Mouse (Mus musculus) olfactory bulb, adult 2 months (tissue): ENCODE data around the gene Napepld. TPM values are rescaled to one million over a fixed set of nuclear protein-coding genes. Genes with fewer than 3 reads are reported as not detected.
A peak's percentile ranks its signal among the peaks of the same experiment; 100 is the strongest.

Experiments used
- H3K27ac ChIP-seq: fragments of 200-500 bp; 2 replicates; pipeline ENCODE4 v1.5.1; 2012; ENCODE audit warnings: low read depth, low read length; ENCODE audit not compliant: insufficient read depth
- H3K4me1 ChIP-seq: fragments of 200-500 bp; 2 replicates; pipeline ENCODE4 v1.6.1; 2012; ENCODE audit warnings: low read length; ENCODE audit not compliant: control insufficient read depth, insufficient read depth
- H3K4me3 ChIP-seq: fragments of 200-500 bp; 2 replicates; pipeline ENCODE4 v1.5.1; 2012; ENCODE audit warnings: mild to moderate bottlenecking, low read depth, low read length, moderate library complexity; ENCODE audit not compliant: insufficient read depth
- CTCF ChIP-seq: fragments of 200-500 bp; IDR thresholded peaks from 2 replicates; pipeline ENCODE4 v1.5.1; 2012; ENCODE audit warnings: low read depth, mild to moderate bottlenecking, low read length, moderate library complexity; ENCODE audit not compliant: insufficient read depth
- POLR2A ChIP-seq: fragments of 200-500 bp; IDR thresholded peaks from 2 replicates; pipeline ENCODE4 v1.6.1; 2012; ENCODE audit warnings: mild to moderate bottlenecking, low read depth, low read length, moderate library complexity; ENCODE audit not compliant: insufficient read depth
- WGBS: fragments of 180-500 bp; shearing (Covaris S2); methylation state at CpG from one replicate; pipeline ENCODE4 v1.1.7; 2018; 5-methylcytosine and 5-hydroxymethylcytosine counted together
- polyA plus RNA-seq: library from polyadenylated mRNA; stranded (reverse); fragments of >200 nt; gene quantifications from 2 replicates; pipeline ENCODE4 v1.2.4, GENCODE M21; 2012; ENCODE audit warnings: low replicate concordance; ENCODE audit not compliant: missing spikeins, insufficient read depth, insufficient read length

Gene Napepld
- not detected in 2 replicates for polyA plus RNA-seq

- under 1% methylated on average over 40 of the region's 59 CpGs for WGBS
- TF ChIP-seq CTCF (no peak), POLR2A (peak; percentile 98)
- Histone ChIP-seq H3K4me1 (no peaks in the 10 kb centered on the region), H3K4me3 (peak within 1 kb of the TSS; percentile 84), H3K27ac (peak within 1 kb of the TSS; percentile 99)
Measured at GRCm38 (mm10) chr5:21701351-21702008, at the start of gene Napepld. Napepld (minus strand) TSS chr5:21701396.

- WGBS = 92% methylated on average over 8 of the region's 8 CpGs
- Histone ChIP-seq H3K27ac (no peak overlapping the region), H3K4me3 (no peak overlapping the region), H3K4me1 (no peaks in the 10 kb centered on the region)
- TF ChIP-seq CTCF = no peak
- TF ChIP-seq POLR2A = no peak
Measured at GRCm38 (mm10) chr5:21745966-21746365, 44.8 kb upstream of the Napepld start.

GRCm38 (mm10) chr5:21744651-21745050, 43.5 kb upstream of the Napepld start:
- H3K4me3 ChIP-seq = no peak overlapping the region
- H3K4me1 ChIP-seq = no peaks in the 10 kb centered on the region
- TF ChIP-seq POLR2A (no peak), CTCF (no peak)
- no peak overlapping the region for H3K27ac ChIP-seq

GRCm38 (mm10) chr5:21743606-21744005, 42.4 kb upstream of the Napepld start:
- no peak for TF ChIP-seq POLR2A
- H3K4me3 ChIP-seq = no peak overlapping the region
- H3K4me1 ChIP-seq = no peaks in the 10 kb centered on the region
- H3K27ac ChIP-seq = no peak overlapping the region
- WGBS = 96% methylated on average over 10 of the region's 10 CpGs

GRCm38 (mm10) chr5:21739881-21740280, 38.7 kb upstream of the Napepld start:
- H3K27ac ChIP-seq = no peak overlapping the region
- H3K4me3 ChIP-seq = no peak overlapping the region
- H3K4me1 ChIP-seq = 0 out of 2 replicates have a peak, but pooled peaks cover 2% of the 10 kb centered on the region
- WGBS = 87% methylated on average over 13 of the region's 13 CpGs
- no peak for TF ChIP-seq POLR2A
- no peak for TF ChIP-seq CTCF

- H3K27ac ChIP-seq = no peak overlapping the region
- H3K4me3 ChIP-seq = no peak overlapping the region
- TF ChIP-seq POLR2A (no peak), CTCF (no peak)
- 0 out of 2 replicates have a peak, but pooled peaks cover 3% of the 10 kb centered on the region for H3K4me1 ChIP-seq
- 88% methylated on average over 11 of the region's 11 CpGs for WGBS
Measured at GRCm38 (mm10) chr5:21739120-21739519, 37.9 kb upstream of the Napepld start.

- Histone ChIP-seq H3K27ac (no peak overlapping the region), H3K4me1 (peaks cover 7% of the 10 kb centered on the region; the same call in 1 of the 2 replicates), H3K4me3 (peak overlapping the region; percentile 95)
- WGBS = 17% methylated on average over 10 of the region's 10 CpGs
- TF ChIP-seq POLR2A (no peak), CTCF (no peak)
Measured at GRCm38 (mm10) chr5:21737620-21738019, 36.4 kb upstream of the Napepld start.

- H3K4me1 ChIP-seq = peaks cover 7% of the 10 kb centered on the region; the same call in 1 of the 2 replicates
- under 1% methylated on average over 42 of the region's 42 CpGs for WGBS
- no peak within 1 kb of the TSS for H3K27ac ChIP-seq
- TF ChIP-seq POLR2A (peak; percentile 58; the same call in 1 of the 2 replicates), CTCF (peak; percentile 66; the same call in 1 of the 2 replicates)
- H3K4me3 ChIP-seq = peak within 1 kb of the TSS; percentile 95
Measured at GRCm38 (mm10) chr5:21736956-21737585, 35.9 kb upstream of the Napepld start, which contains the start of gene Pmpcb. Pmpcb (plus strand) TSS chr5:21737141.

- WGBS = 84% methylated on average over 11 of the region's 11 CpGs
- Histone ChIP-seq H3K4me3 (no peak overlapping the region), H3K27ac (no peak overlapping the region)
Measured at GRCm38 (mm10) chr5:21736046-21736445, 34.9 kb upstream of the Napepld start.

More at GRCm38 (mm10) chr5:21736046-21736445, 34.9 kb upstream of the Napepld start:
- H3K4me1 ChIP-seq = peaks cover 7% of the 10 kb centered on the region; the same call in 1 of the 2 replicates
- no peak for TF ChIP-seq POLR2A
